16 mouse cellular contexts compared by ENCODE assay signal in the genomic region with DNA sequence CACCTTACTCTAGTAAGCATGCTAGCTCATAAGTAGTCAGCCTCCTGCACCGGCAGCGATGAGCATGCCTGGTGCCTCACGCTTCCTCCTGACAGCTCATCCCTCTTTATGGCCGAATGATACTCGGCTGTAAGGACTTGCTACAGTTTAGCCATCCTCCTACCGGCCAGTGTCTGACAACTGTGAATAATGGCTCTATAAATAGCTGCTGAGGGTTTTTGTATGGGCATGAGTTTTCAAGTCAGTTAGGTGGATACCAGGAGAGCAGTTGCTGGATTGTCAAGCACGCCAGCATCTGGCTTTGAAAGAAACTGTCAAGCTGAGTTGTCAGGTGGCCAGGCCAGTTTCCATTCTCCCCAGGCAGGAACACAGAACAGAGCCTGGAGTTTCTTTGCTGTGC. TPM values are rescaled to one million over a fixed set of nuclear protein-coding genes. Genes with fewer than 3 reads are reported as not detected.
DNase-seq lines count a peak whose midpoint lies in the region; ATAC-seq lines count a peak whose summit lies in the region.
"Had no signal": no experiment of that assay in that cellular context is flagged by ENCODE, and none has a peak within 500 bp of the region (broad histone marks: within the 10 kb centered on the region; RNA-seq: fewer than 3 reads in every experiment).

No protein-coding gene starts in this region.

- no peak overlapping the region for H3K4me2 ChIP-seq in heart, embryonic 16.5 days (ENCODE audit: low read depth, low read length)
- H3K4me2 ChIP-seq in hindbrain, embryonic 15.5 days, result no peak overlapping the region

- no peak overlapping the region for H3K27ac ChIP-seq in heart, embryonic 16.5 days (ENCODE audit: low read length)
- 0 out of 2 replicates have a peak overlapping the region, but pooled peaks have one; percentile 4 for H3K27ac ChIP-seq in hindbrain, embryonic 15.5 days (replicated peaks)

- no peak overlapping the region for H3K4me3 ChIP-seq in heart, embryonic 16.5 days (ENCODE audit: low read length)
- no peak overlapping the region for H3K4me3 ChIP-seq in hindbrain, embryonic 15.5 days

- DNase-seq in heart, postnatal 25 days (ENCODE audit: low spot score), result no peak
- DNase-seq in 3T3-L1 (ENCODE audit: low read depth, low spot score) (peak; percentile 3), NIH3T3 (ENCODE audit: low read depth) (peak; percentile 11)
- DNase-seq in ovary, postnatal 14 days (ENCODE audit: low spot score), result no peak
- DNase-seq in kidney, postnatal 4 days, result no peak
- DNase-seq: adrenal gland, postnatal 10 days; cerebellum, postnatal 10 days; gastrocnemius, postnatal 36 days; kidney, postnatal 14 days; liver; lung, adult 2 months; lung, postnatal 4 days; thymus, adult 2 months had no signal

- H3K9me3 ChIP-seq in heart, embryonic 16.5 days (replicated peaks; ENCODE audit: control insufficient read depth, low read length), result no peaks in the 10 kb centered on the region
- H3K9me3 ChIP-seq in hindbrain, embryonic 15.5 days, result no peaks in the 10 kb centered on the region

- no peaks in the 10 kb centered on the region for H3K36me3 ChIP-seq in heart, embryonic 16.5 days (ENCODE audit: control insufficient read depth, insufficient read depth)
- no peaks in the 10 kb centered on the region for H3K36me3 ChIP-seq in hindbrain, embryonic 15.5 days

- ATAC-seq in heart, embryonic 16.5 days (replicated peaks; ENCODE audit: extremely low read depth, insufficient read depth, low FRiP score), result peak; percentile 60; the same call in 1 of the 2 replicates
- ATAC-seq in hindbrain, embryonic 15.5 days (ENCODE audit: low FRiP score, low read depth), result no peak; the same call in 1 of the 2 replicates

- peaks cover 3% of the 10 kb centered on the region for H3K4me1 ChIP-seq in heart, embryonic 16.5 days (ENCODE audit: control insufficient read depth, insufficient read depth, low read length)
- H3K4me1 ChIP-seq in hindbrain, embryonic 15.5 days (replicated peaks), result peaks cover 25% of the 10 kb centered on the region

- intact Hi-C loops in heart, postnatal 25 days (cut with DNase I), result no loop called here

- H3K27me3 ChIP-seq in heart, embryonic 16.5 days (ENCODE audit: control insufficient read depth, insufficient read depth, low read length), result no peaks in the 10 kb centered on the region
- H3K27me3 ChIP-seq in hindbrain, embryonic 15.5 days, result no peaks in the 10 kb centered on the region

- no peak overlapping the region for H3K9ac ChIP-seq in heart, embryonic 16.5 days (ENCODE audit: low read length)
- no peak overlapping the region for H3K9ac ChIP-seq in hindbrain, embryonic 15.5 days

- WGBS in heart, embryonic 16.5 days, result 20% methylated on average over 7 of the region's 7 CpGs
- 23% methylated on average over 7 of the region's 7 CpGs for WGBS in hindbrain, embryonic 15.5 days

RNA-seq across cellular contexts. Expression of a gene that starts 52.7 kb away (rescaled TPM):
- 9.7 and 9.9 TPM in 2 replicates for polyA plus RNA-seq in heart, embryonic 16.5 days (2015; fragmentation: Nextera tagmentation; extraction: Ambion mirVana)
- 1 to 10 TPM; 6.5 to 7.2 TPM for total RNA-seq in heart, postnatal 25 days (2021)
- polyA plus RNA-seq in hindbrain, embryonic 15.5 days (2015; fragmentation: Nextera tagmentation; extraction: Ambion mirVana), result 59.9 and 66.1 TPM in 2 replicates

RNA-seq across cellular contexts. Expression of a gene that starts 58.0 kb away (rescaled TPM):
- 0.64 and 1.1 TPM in 2 replicates for polyA plus RNA-seq in heart, embryonic 16.5 days (2015; fragmentation: Nextera tagmentation; extraction: Ambion mirVana)
- 1 to 10 TPM in 1 of 2 experiments, under 1 TPM in 1; 0.75 to 2.4 TPM for total RNA-seq in heart, postnatal 25 days (2021)
- polyA plus RNA-seq in hindbrain, embryonic 15.5 days (2015; fragmentation: Nextera tagmentation; extraction: Ambion mirVana), result 14.1 and 15.7 TPM in 2 replicates
- total RNA-seq: neutrophil, adult 5-6 weeks had no signal

Comparison
In these comparisons a context has a peak if more than half of its experiments do, and no peak if none do; other contexts are left out.
1. DNase-seq: peak in 3T3-L1 (single experiment) and NIH3T3 (single experiment); none in heart, postnatal 25 days (single experiment), ovary, postnatal 14 days (single experiment) and kidney, postnatal 4 days (0 of 2).